Mouse (Mus musculus): ENCODE results near the gene Olfr944.

Gene Olfr944

GRCm38 (mm10) chr9:39201620-39202019, at the start of gene Olfr944:
Olfr944 (plus strand) TSS chr9:39201920.
- DNase-seq = no peak

GRCm38 (mm10) chr9:39152401-39152800, 49.3 kb upstream of the Olfr944 start:
- no peak for DNase-seq

GRCm38 (mm10) chr9:39166004-39166403, 35.7 kb upstream of the Olfr944 start, which contains the start of gene Olfr943:
Olfr943 (plus strand) TSS chr9:39166304.
- no peak for DNase-seq

GRCm38 (mm10) chr9:39249894-39250293, 48.2 kb downstream of the Olfr944 start, which contains the start of gene Olfr1537:
Olfr1537 (minus strand) TSS chr9:39249994.
- DNase-seq = no peak
